Mouse (Mus musculus) intestine, embryonic 16.5 days (tissue): ENCODE data around the gene Sspn. TPM values are rescaled to one million over a fixed set of nuclear protein-coding genes. Genes with fewer than 3 reads are reported as not detected.

ENCODE experiments used
- ATAC-seq: fragments of 200-750 bp; cut with Nextera tagmentation; 2 replicates; pipeline ENCODE4 v1.8.0; 2017; ENCODE audit warnings: moderate TSS enrichment, moderate library complexity
- H3K27ac ChIP-seq: fragments of 300-500 bp; sonication (generic); 2 replicates; pipeline ENCODE4 v1.5.1; 2014; ENCODE audit warnings: mild to moderate bottlenecking, low read length
- H3K27me3 ChIP-seq: fragments of 300-500 bp; sonication (generic); replicated peaks from 2 replicates; pipeline ENCODE4 v1.6.1; 2014; ENCODE audit warnings: low read length, control low read depth, mixed read lengths; ENCODE audit not compliant: control insufficient read depth, insufficient read depth
- H3K36me3 ChIP-seq: fragments of 300-500 bp; sonication (generic); 2 replicates; pipeline ENCODE4 v1.6.1; 2014; ENCODE audit warnings: low read length, control low read depth; ENCODE audit not compliant: control insufficient read depth, insufficient read depth
- H3K4me1 ChIP-seq: fragments of 300-500 bp; sonication (generic); 2 replicates; pipeline ENCODE4 v1.6.1; 2014; ENCODE audit warnings: low read length, control low read depth, mixed read lengths; ENCODE audit not compliant: control insufficient read depth, insufficient read depth
- H3K4me2 ChIP-seq: fragments of 300-500 bp; sonication (generic); 2 replicates; pipeline ENCODE4 v1.6.1; 2014; ENCODE audit warnings: low read depth, low read length, control low read depth
- H3K4me3 ChIP-seq: fragments of 300-500 bp; sonication (generic); 2 replicates; pipeline ENCODE4 v1.5.1; 2014; ENCODE audit warnings: mild to moderate bottlenecking, low read length
- H3K9ac ChIP-seq: fragments of 300-500 bp; sonication (generic); 2 replicates; pipeline ENCODE4 v1.6.1; 2014; ENCODE audit warnings: low read depth, low read length
- H3K9me3 ChIP-seq: fragments of 300-500 bp; sonication (generic); 2 replicates; pipeline ENCODE4 v1.6.1; 2016; ENCODE audit warnings: low read length, control low read depth; ENCODE audit not compliant: control insufficient read depth
- WGBS: fragments of 180-500 bp; shearing (Covaris S2); extraction: QIAGEN DNeasy Blood & Tissue Kit; methylation state at CpG from one replicate; pipeline ENCODE4 v1.1.7; 2014; 5-methylcytosine and 5-hydroxymethylcytosine counted together
- polyA plus RNA-seq: library from polyadenylated mRNA; unstranded; fragments of >200 nt; fragmentation: Nextera tagmentation; extraction: Ambion mirVana; gene quantifications from 2 replicates; pipeline ENCODE4 v1.2.1, GENCODE M21; 2015

Gene Sspn
- polyA plus RNA-seq, 1 experiment from 2014 or later: 6.6 TPM

- Histone ChIP-seq H3K36me3 (no peaks in the 10 kb centered on the region), H3K4me1 (no peaks in the 10 kb centered on the region), H3K4me3 (no peak overlapping the region), H3K4me2 (no peak overlapping the region), H3K9me3 (no peaks in the 10 kb centered on the region), H3K27me3 (no peaks in the 10 kb centered on the region), H3K9ac (no peak overlapping the region), H3K27ac (no peak overlapping the region)
- no peak for ATAC-seq
- WGBS: 60% methylated on average over 3 of the region's 3 CpGs
Measured at GRCm38 (mm10) chr6:146004174-146004601, 72.7 kb downstream of the Sspn start.

GRCm38 (mm10) chr6:146005129-146005886, 73.9 kb downstream of the Sspn start:
- Histone ChIP-seq H3K4me3 (no peak overlapping the region), H3K36me3 (no peaks in the 10 kb centered on the region), H3K4me2 (no peak overlapping the region), H3K27me3 (no peaks in the 10 kb centered on the region), H3K4me1 (no peaks in the 10 kb centered on the region), H3K9ac (no peak overlapping the region), H3K27ac (no peak overlapping the region), H3K9me3 (no peaks in the 10 kb centered on the region)
- whole genome bisulfite sequencing: 85% methylated on average over 11 of the region's 11 CpGs
- ATAC-seq: no peak

GRCm38 (mm10) chr6:146005935-146006564, 74.6 kb downstream of the Sspn start:
- Histone ChIP-seq H3K9ac (no peak overlapping the region), H3K27ac (no peak overlapping the region), H3K4me1 (no peaks in the 10 kb centered on the region), H3K27me3 (no peaks in the 10 kb centered on the region), H3K36me3 (no peaks in the 10 kb centered on the region), H3K9me3 (no peaks in the 10 kb centered on the region), H3K4me3 (no peak overlapping the region), H3K4me2 (no peak overlapping the region)
- 56% methylated on average over 3 of the region's 3 CpGs for WGBS
- no peak for ATAC-seq

GRCm38 (mm10) chr6:146006753-146007152, 75.3 kb downstream of the Sspn start:
- Histone ChIP-seq H3K4me1 (no peaks in the 10 kb centered on the region), H3K9me3 (no peaks in the 10 kb centered on the region), H3K4me3 (no peak overlapping the region), H3K4me2 (no peak overlapping the region), H3K9ac (no peak overlapping the region), H3K27ac (no peak overlapping the region), H3K36me3 (no peaks in the 10 kb centered on the region), H3K27me3 (no peaks in the 10 kb centered on the region)
- WGBS: 81% methylated on average over 3 of the region's 3 CpGs
- ATAC-seq: no peak

GRCm38 (mm10) chr6:146008450-146008981, 77.1 kb downstream of the Sspn start:
- no peaks in the 10 kb centered on the region for H3K36me3 ChIP-seq
- no peaks in the 10 kb centered on the region for H3K27me3 ChIP-seq
- no peak overlapping the region for H3K4me3 ChIP-seq
- no peak overlapping the region for H3K9ac ChIP-seq
- no peak for ATAC-seq
- H3K27ac ChIP-seq: no peak overlapping the region
- 41% methylated on average over 5 of the region's 5 CpGs for WGBS
- no peaks in the 10 kb centered on the region for H3K4me1 ChIP-seq
- no peaks in the 10 kb centered on the region for H3K9me3 ChIP-seq
- no peak overlapping the region for H3K4me2 ChIP-seq

- ATAC-seq: no peak
- Histone ChIP-seq H3K9me3 (no peaks in the 10 kb centered on the region), H3K27me3 (no peaks in the 10 kb centered on the region), H3K36me3 (no peaks in the 10 kb centered on the region), H3K4me1 (no peaks in the 10 kb centered on the region), H3K9ac (no peak overlapping the region), H3K4me2 (no peak overlapping the region), H3K27ac (no peak overlapping the region), H3K4me3 (no peak overlapping the region)
- 77% methylated on average over 10 of the region's 10 CpGs for WGBS
Measured at GRCm38 (mm10) chr6:146009163-146009915, 77.9 kb downstream of the Sspn start.

- Histone ChIP-seq H3K27ac (no peak overlapping the region), H3K9ac (no peak overlapping the region), H3K36me3 (no peaks in the 10 kb centered on the region), H3K9me3 (no peaks in the 10 kb centered on the region), H3K4me3 (no peak overlapping the region), H3K4me2 (no peak overlapping the region), H3K4me1 (no peaks in the 10 kb centered on the region), H3K27me3 (no peaks in the 10 kb centered on the region)
- WGBS: 61% methylated on average over 12 of the region's 12 CpGs
- no peak for ATAC-seq
Measured at GRCm38 (mm10) chr6:146010093-146010764, 78.8 kb downstream of the Sspn start.

GRCm38 (mm10) chr6:146014312-146014711, 82.9 kb downstream of the Sspn start:
- H3K36me3 ChIP-seq: no peaks in the 10 kb centered on the region
- H3K4me1 ChIP-seq: no peaks in the 10 kb centered on the region
- no peak overlapping the region for H3K27ac ChIP-seq
- H3K9ac ChIP-seq: no peak overlapping the region
- no peak overlapping the region for H3K4me3 ChIP-seq
- H3K27me3 ChIP-seq: no peaks in the 10 kb centered on the region
- 85% methylated on average over 3 of the region's 3 CpGs for WGBS
- H3K9me3 ChIP-seq: no peaks in the 10 kb centered on the region
- no peak for ATAC-seq
- H3K4me2 ChIP-seq: no peak overlapping the region
